ENCODE assay signal across 9 mouse cellular contexts in the genomic region with DNA sequence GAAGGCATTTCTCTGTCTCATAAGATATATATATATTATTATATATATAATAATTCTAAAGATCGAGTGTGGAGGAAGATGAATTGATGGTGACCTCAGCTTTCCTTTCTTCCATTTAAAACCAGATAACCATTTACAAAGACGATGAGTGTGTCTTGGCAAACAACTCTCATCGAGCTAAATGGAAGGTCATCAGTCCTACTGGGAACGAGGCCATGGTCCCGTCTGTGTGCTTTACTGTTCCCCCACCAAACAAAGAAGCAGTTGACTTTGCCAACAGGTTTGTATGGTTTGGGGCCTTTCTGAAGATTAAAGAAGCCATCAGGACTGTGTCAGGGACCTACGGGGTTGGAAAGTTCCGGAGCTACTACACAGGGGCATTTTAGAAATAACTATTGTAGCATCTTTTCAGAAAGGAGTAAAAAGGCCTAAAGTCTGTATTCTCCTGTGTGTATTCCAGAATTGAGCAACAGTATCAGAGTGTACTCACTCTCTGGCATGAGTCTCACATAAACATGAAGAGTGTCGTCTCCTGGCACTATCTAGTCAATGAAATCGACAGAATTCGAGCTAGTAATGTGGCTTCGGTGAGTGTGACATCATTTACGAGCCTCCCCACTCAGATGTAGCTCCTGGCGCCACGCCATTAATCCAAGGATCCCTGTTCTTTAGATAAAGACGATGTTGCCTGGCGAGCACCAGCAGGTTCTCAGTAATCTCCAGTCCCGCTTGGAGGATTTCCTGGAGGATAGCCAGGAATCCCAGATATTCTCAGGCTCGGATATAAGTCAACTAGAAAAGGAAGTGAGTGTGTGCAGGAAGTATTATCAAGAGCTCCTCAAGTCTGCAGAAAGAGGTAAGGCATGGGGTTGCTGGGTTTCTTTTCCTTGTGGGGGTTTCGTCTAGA.
A peak's percentile ranks its signal among the peaks of the same experiment; 100 is the strongest.
DNase-seq lines count a peak whose midpoint lies in the region; ATAC-seq and TF ChIP-seq lines count a peak whose summit lies in the region.
"Had no signal": no experiment of that assay in that cellular context is flagged by ENCODE, and none has a peak within 500 bp of the region (broad histone marks: within the 10 kb centered on the region; RNA-seq: fewer than 3 reads in every experiment).

No protein-coding gene starts in this region.

- TF ChIP-seq CTCF in midbrain, postnatal 0 days (IDR thresholded peaks at IDR 0.05), result no peak

- no peaks in the 10 kb centered on the region for H3K4me1 ChIP-seq in midbrain, postnatal 0 days (ENCODE audit: insufficient read depth, low read length)
- H3K4me1 ChIP-seq: limb, embryonic 13.5 days had no signal

- 60% methylated on average over 19 of the region's 19 CpGs for WGBS in midbrain, postnatal 0 days

- intact Hi-C loops in heart, postnatal 14 days (cut with DNase I), result no loop called here

- no peak overlapping the region for H3K27ac ChIP-seq in midbrain, postnatal 0 days (ENCODE audit: low read depth, low read length)
- H3K27ac ChIP-seq: limb, embryonic 13.5 days had no signal

- no peaks in the 10 kb centered on the region for H3K27me3 ChIP-seq in midbrain, postnatal 0 days (ENCODE audit: insufficient read depth, low read length)
- H3K27me3 ChIP-seq: limb, embryonic 13.5 days had no signal

- ATAC-seq in frontal cortex, adult (ENCODE audit: low TSS enrichment), result 0 out of 2 replicates have a peak, but pooled peaks have one; percentile 10
- ATAC-seq in midbrain, postnatal 0 days (ENCODE audit: low FRiP score), result no peak

- H3K9ac ChIP-seq in midbrain, postnatal 0 days (replicated peaks; ENCODE audit: low read length, poor library complexity, severe bottlenecking), result no peak overlapping the region
- H3K9ac ChIP-seq: limb, embryonic 13.5 days had no signal

- H3K9me3 ChIP-seq in midbrain, postnatal 0 days (ENCODE audit: low read length), result no peaks in the 10 kb centered on the region
- H3K9me3 ChIP-seq: limb, embryonic 13.5 days had no signal

- DNase-seq in frontal cortex, postnatal 36 days (ENCODE audit: low spot score in 2 of 2), result no peak
- peak; percentile 42 for DNase-seq in right cerebral cortex, postnatal 4 days
- no peak for DNase-seq in right cerebral cortex, adult 18-20 months
- DNase-seq in heart, postnatal 14 days, result peak; percentile 72 to 76
- peak; percentile 67 for DNase-seq in midbrain, postnatal 0 days (ENCODE audit: low spot score)
- DNase-seq in embryo, embryonic 9.5 days (ENCODE audit: extremely low spot score), result no peak
- no peak for DNase-seq in Muller cell, postnatal 12 days (ENCODE audit: inconsistent ontology term)

- no peak overlapping the region for H3K4me3 ChIP-seq in midbrain, postnatal 0 days (ENCODE audit: low read depth, low read length)
- H3K4me3 ChIP-seq: limb, embryonic 13.5 days had no signal

- H3K4me2 ChIP-seq in midbrain, postnatal 0 days (ENCODE audit: low read depth, low read length, poor library complexity, severe bottlenecking), result no peak overlapping the region
- H3K4me2 ChIP-seq: limb, embryonic 13.5 days had no signal

- peaks cover 41% of the 10 kb centered on the region for H3K36me3 ChIP-seq in midbrain, postnatal 0 days (ENCODE audit: insufficient read depth, low read length)

Comparison
In these comparisons a context has a peak if more than half of its experiments do, and no peak if none do; other contexts are left out.
1. DNase-seq: peak in right cerebral cortex, postnatal 4 days (single experiment), heart, postnatal 14 days (2 of 2) and midbrain, postnatal 0 days (single experiment); none in frontal cortex, postnatal 36 days (0 of 2), right cerebral cortex, adult 18-20 months (single experiment), embryo, embryonic 9.5 days (single experiment) and Muller cell, postnatal 12 days (single experiment).